Mouse (Mus musculus): ENCODE data around the gene Pold3. TPM values are rescaled to one million over a fixed set of nuclear protein-coding genes. Genes with fewer than 3 reads are reported as not detected.
A peak's percentile ranks its signal among the peaks of the same experiment; 100 is the strongest.
"Not testable (repeated sequence)": the region's sequence is repeated elsewhere in the genome, so short reads cannot be mapped to it uniquely, and the experiment has no call there.

Pold3 gene
- polyA plus RNA-seq, 1 experiment = 27.3 TPM

DNA sequence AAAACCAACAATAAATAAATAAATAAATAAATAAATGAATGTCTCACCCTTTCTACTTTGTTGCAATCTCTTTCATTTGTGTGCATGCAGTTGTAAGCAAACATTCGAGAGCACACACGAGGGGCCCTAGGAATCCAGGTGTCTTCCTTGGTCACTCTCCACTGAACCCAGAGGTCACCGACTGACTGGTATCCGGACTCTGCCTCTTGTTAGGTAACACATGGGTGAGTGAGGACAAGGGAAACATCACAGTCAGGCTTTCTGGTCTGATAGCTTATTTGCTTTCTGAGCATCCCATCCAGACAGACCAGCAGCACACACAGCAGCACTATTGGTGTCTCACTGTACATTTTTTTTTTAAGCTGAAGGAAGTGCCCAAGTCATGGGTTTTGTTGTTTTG lies 44.3 kb downstream of the Pold3 start:
- H3K4me3 ChIP-seq (replicated peaks; ENCODE audit: insufficient read depth, low read depth, low read length) = no peak overlapping the region
- DNase-seq = no peak
- TF ChIP-seq POLR2A (IDR thresholded peaks at IDR 0.05; ENCODE audit: borderline replicate concordance, insufficient read depth, low read length) (no peak), CTCF (IDR thresholded peaks at IDR 0.05; ENCODE audit: borderline replicate concordance, insufficient read depth, low read depth, low read length) (no peak)
- no peaks in the 10 kb centered on the region for H3K27me3 ChIP-seq (ENCODE audit: control insufficient read depth, insufficient read depth, low read length)
- no peaks in the 10 kb centered on the region for H3K4me1 ChIP-seq (ENCODE audit: control insufficient read depth, insufficient read depth, low read length)
- no peak overlapping the region for H3K27ac ChIP-seq (ENCODE audit: insufficient read depth, low read length)
- WGBS = 93% methylated on average over 4 of the region's 4 CpGs

DNA sequence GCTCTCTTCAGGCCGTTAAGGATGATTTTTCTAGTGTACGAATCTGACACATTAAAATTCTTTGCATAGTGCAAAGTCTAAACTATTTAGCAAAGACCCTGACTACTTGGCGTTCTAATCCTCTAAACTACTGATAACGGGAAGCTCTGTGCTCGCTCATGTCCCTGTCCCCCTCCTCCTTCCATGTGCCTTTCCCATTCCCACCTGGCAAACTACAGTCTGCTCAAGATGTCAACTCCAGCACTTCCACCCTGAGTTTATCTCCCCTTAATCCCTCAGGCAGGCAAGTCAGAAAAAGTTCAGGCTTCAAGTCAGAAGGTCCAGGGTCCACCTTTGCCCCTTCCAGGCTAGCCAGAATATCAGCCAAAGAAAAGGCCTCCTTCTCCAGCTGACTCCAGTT lies 45.1 kb downstream of the Pold3 start:
- TF ChIP-seq CTCF (IDR thresholded peaks at IDR 0.05; ENCODE audit: borderline replicate concordance, insufficient read depth, low read depth, low read length) (no peak), POLR2A (IDR thresholded peaks at IDR 0.05; ENCODE audit: borderline replicate concordance, insufficient read depth, low read length) (no peak)
- no peak for DNase-seq
- WGBS = 88% methylated on average over 5 of the region's 5 CpGs
- H3K4me3 ChIP-seq (replicated peaks; ENCODE audit: insufficient read depth, low read depth, low read length) = no peak overlapping the region
- no peaks in the 10 kb centered on the region for H3K4me1 ChIP-seq (ENCODE audit: control insufficient read depth, insufficient read depth, low read length)
- H3K27me3 ChIP-seq (ENCODE audit: control insufficient read depth, insufficient read depth, low read length) = no peaks in the 10 kb centered on the region
- no peak overlapping the region for H3K27ac ChIP-seq (ENCODE audit: insufficient read depth, low read length)

DNA sequence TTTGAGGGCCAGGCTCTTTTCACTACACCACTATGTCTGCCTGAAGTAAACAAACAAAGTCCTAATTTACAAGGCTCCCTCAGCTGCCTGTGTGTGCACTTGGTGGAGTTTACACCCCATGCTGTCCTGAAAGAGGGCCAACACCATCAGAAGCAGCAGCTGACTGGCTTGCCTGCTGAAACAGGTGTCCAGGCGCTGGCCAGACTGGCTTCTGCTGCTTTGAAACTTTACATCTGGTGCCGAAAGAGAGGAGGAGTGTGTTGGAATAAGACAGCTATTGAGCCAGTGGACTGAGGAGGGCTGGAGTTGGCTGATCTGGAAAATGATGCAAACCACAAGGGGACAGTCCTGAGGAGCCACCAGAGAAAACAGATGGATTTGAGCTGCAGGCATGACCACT lies 47.4 kb downstream of the Pold3 start:
- DNase-seq = no peak
- Histone ChIP-seq H3K4me1 (ENCODE audit: control insufficient read depth, insufficient read depth, low read length) (no peaks in the 10 kb centered on the region), H3K4me3 (replicated peaks; ENCODE audit: insufficient read depth, low read depth, low read length) (no peak overlapping the region), H3K27me3 (ENCODE audit: control insufficient read depth, insufficient read depth, low read length) (no peaks in the 10 kb centered on the region), H3K27ac (ENCODE audit: insufficient read depth, low read length) (no peak overlapping the region)
- TF ChIP-seq POLR2A (IDR thresholded peaks at IDR 0.05; ENCODE audit: borderline replicate concordance, insufficient read depth, low read length) (no peak), CTCF (IDR thresholded peaks at IDR 0.05; ENCODE audit: borderline replicate concordance, insufficient read depth, low read depth, low read length) (no peak)
- 45% methylated on average over 2 of the region's 2 CpGs for WGBS

DNA sequence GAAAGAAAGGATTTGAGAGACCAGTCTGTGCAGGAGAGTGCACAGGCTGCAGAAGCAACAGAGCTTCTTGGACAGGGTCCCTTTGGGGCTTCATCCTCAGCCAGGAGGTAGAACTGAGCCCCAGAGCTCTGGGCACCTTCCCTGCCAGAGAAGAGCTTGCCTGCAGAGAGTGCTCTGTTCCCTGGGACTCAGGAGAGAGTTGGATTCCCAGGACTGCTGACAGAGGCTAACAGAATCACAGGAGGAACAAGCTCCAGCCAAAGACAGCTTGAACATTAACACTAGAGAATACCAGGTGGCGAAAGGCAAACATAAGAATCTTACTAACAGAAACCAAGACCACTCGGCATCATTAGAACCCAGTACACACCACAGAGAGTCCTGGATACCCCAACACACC lies 68.4 kb downstream of the Pold3 start:
- not testable (repeated sequence) for H3K27ac ChIP-seq (ENCODE audit: insufficient read depth, low read length); H3K27me3 ChIP-seq (ENCODE audit: control insufficient read depth, insufficient read depth, low read length); DNase-seq; H3K4me3 ChIP-seq (replicated peaks; ENCODE audit: insufficient read depth, low read depth, low read length); H3K4me1 ChIP-seq (ENCODE audit: control insufficient read depth, insufficient read depth, low read length)
- 87% methylated on average over 2 of the region's 2 CpGs for WGBS

DNA sequence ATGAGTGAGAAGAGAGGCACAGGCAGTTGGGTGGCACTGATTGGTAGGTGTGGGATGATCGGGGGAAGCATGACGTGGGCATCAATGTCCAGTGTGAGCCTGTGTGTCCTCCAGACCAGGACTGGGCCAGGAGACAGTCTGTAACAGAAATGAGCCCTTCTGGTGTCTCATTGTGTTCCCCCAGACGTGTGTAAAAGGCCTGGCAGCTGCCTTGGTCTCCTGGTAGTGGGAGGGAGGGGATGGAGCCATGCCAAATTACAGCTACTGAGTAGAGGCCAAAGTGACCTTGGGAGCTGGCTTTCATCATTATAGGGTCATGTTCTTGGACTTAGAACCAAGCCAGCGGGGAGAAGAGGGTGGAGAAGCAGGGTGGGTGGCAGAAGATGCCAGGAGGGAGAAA lies 69.5 kb downstream of the Pold3 start:
- TF ChIP-seq CTCF (IDR thresholded peaks at IDR 0.05; ENCODE audit: borderline replicate concordance, insufficient read depth, low read depth, low read length) (no peak), POLR2A (IDR thresholded peaks at IDR 0.05; ENCODE audit: borderline replicate concordance, insufficient read depth, low read length) (no peak)
- no peak overlapping the region for H3K27ac ChIP-seq (ENCODE audit: insufficient read depth, low read length)
- no peaks in the 10 kb centered on the region for H3K27me3 ChIP-seq (ENCODE audit: control insufficient read depth, insufficient read depth, low read length)
- H3K4me1 ChIP-seq (ENCODE audit: control insufficient read depth, insufficient read depth, low read length) = peaks cover 4% of the 10 kb centered on the region; the same call in 1 of the 2 replicates
- 31% methylated on average over 4 of the region's 4 CpGs for WGBS
- no peak for DNase-seq
- H3K4me3 ChIP-seq (replicated peaks; ENCODE audit: insufficient read depth, low read depth, low read length) = no peak overlapping the region

DNA sequence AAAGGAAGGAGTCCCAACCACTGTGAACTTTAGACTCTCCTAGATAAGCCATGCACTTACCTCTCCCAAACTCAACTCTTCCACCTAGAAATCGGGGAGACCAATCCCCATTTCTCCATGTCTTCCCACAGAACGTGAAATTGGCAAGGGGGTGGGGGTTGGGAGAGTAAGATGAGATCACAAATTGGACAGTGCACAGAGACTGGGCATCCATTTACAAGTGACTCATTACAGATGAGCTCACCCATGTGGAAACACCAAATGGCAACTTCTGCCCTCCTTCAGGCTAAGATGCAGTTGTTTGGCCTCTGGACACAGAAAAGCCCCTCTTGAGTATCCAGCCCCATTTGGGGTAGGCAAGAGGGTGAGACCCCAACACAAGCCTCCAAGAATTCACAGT lies 74.9 kb downstream of the Pold3 start:
- Histone ChIP-seq H3K27me3 (ENCODE audit: control insufficient read depth, insufficient read depth, low read length) (no peaks in the 10 kb centered on the region), H3K4me1 (ENCODE audit: control insufficient read depth, insufficient read depth, low read length) (peaks cover 24% of the 10 kb centered on the region), H3K27ac (ENCODE audit: insufficient read depth, low read length) (0 out of 2 replicates have a peak overlapping the region, but pooled peaks have one; percentile 18), H3K4me3 (replicated peaks; ENCODE audit: insufficient read depth, low read depth, low read length) (no peak overlapping the region)
- WGBS = 21% methylated on average over 2 of the region's 2 CpGs
- DNase-seq = peak; percentile 36 to 67
- TF ChIP-seq POLR2A (IDR thresholded peaks at IDR 0.05; ENCODE audit: borderline replicate concordance, insufficient read depth, low read length) (no peak), CTCF (IDR thresholded peaks at IDR 0.05; ENCODE audit: borderline replicate concordance, insufficient read depth, low read depth, low read length) (no peak)

DNA sequence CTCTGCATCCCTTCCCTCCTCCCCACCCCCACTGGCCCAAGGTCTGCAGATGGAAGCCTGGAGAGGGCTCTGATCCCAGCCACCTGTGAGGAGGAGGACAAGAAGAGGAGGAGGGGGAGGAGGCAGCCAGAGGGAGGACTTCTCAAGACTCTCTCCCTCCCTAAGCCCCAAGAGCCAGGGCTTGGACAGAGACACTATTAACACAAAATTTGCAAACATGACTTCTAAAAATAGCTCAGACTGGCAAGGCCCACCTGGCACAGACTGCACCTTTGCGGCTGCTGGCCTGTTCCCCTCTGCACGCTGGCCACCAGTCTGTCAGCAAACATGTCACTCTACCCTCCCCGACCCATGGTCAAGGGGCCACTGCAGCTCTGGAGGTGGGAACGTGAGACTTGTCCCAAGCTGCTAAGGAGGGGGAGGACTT lies 77.7 kb downstream of the Pold3 start:
- DNase-seq = peak; percentile 47 to 62

DNA sequence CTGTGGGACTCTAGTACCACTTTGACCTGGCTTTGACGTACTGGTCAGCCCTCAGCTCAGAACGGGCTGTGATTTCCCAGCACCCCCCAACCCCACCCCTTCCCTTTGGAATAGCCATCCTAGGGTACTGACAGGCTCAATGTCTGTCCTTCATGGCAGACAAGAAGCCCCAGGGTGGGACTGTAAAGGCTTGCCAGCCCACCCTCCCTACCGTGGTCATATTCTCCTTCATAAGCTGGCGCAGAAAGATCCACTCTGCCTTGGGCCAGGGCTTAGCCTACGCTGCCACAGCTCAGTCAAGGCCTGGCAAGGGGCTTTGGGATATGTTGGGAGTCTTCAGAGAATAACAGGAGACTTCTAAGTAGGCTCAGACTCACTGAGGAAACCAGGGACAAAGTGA lies 78.3 kb downstream of the Pold3 start:
- Histone ChIP-seq H3K4me3 (replicated peaks; ENCODE audit: insufficient read depth, low read depth, low read length) (no peak overlapping the region), H3K27ac (ENCODE audit: insufficient read depth, low read length) (no peak overlapping the region), H3K4me1 (ENCODE audit: control insufficient read depth, insufficient read depth, low read length) (peaks cover 24% of the 10 kb centered on the region), H3K27me3 (ENCODE audit: control insufficient read depth, insufficient read depth, low read length) (no peaks in the 10 kb centered on the region)
- TF ChIP-seq POLR2A (IDR thresholded peaks at IDR 0.05; ENCODE audit: borderline replicate concordance, insufficient read depth, low read length) (no peak), CTCF (IDR thresholded peaks at IDR 0.05; ENCODE audit: borderline replicate concordance, insufficient read depth, low read depth, low read length) (no peak)
- no peak for DNase-seq
- WGBS = 82% methylated on average over 5 of the region's 5 CpGs

More for the DNA sequence above, 77.7 kb downstream of the Pold3 start:
- H3K4me3 ChIP-seq (replicated peaks; ENCODE audit: insufficient read depth, low read depth, low read length) = no peak overlapping the region
- TF ChIP-seq POLR2A (IDR thresholded peaks at IDR 0.05; ENCODE audit: borderline replicate concordance, insufficient read depth, low read length) (no peak), CTCF (IDR thresholded peaks at IDR 0.05; ENCODE audit: borderline replicate concordance, insufficient read depth, low read depth, low read length) (no peak)
- no peak overlapping the region for H3K27ac ChIP-seq (ENCODE audit: insufficient read depth, low read length)
- WGBS = 18% methylated on average over 4 of the region's 4 CpGs
- H3K4me1 ChIP-seq (ENCODE audit: control insufficient read depth, insufficient read depth, low read length) = peaks cover 24% of the 10 kb centered on the region
- no peaks in the 10 kb centered on the region for H3K27me3 ChIP-seq (ENCODE audit: control insufficient read depth, insufficient read depth, low read length)
